Mouse (Mus musculus) limb, embryonic 14.5 days (tissue): Measurements from ENCODE around the gene BC004004. TPM values are rescaled to one million over a fixed set of nuclear protein-coding genes. Genes with fewer than 3 reads are reported as not detected.

Experiments used
- ATAC-seq: fragments of 200-750 bp; cut with Nextera tagmentation; 2 replicates; pipeline ENCODE4 v1.8.0; 2017; ENCODE audit warnings: low read depth, moderate number of reproducible peaks, moderate TSS enrichment; ENCODE audit not compliant: low FRiP score
- DNase-seq: peaks from one replicate; pipeline ENCODE4 v3.0.0-alpha.2; 2015; ENCODE audit warnings: low spot score
- H3K27ac ChIP-seq: fragments of 300-500 bp; sonication (generic); replicated peaks from 2 replicates; pipeline ENCODE4 v1.5.1; 2014; ENCODE audit warnings: low read depth, mild to moderate bottlenecking, low read length, moderate library complexity, mixed read lengths
- H3K27me3 ChIP-seq: fragments of 300-500 bp; sonication (generic); 2 replicates; pipeline ENCODE4 v1.6.1; 2014; ENCODE audit warnings: low read length, mixed read lengths; ENCODE audit not compliant: control insufficient read depth, insufficient read depth
- H3K36me3 ChIP-seq: fragments of 300-500 bp; sonication (generic); 2 replicates; pipeline ENCODE4 v1.6.1; 2014; ENCODE audit warnings: mild to moderate bottlenecking, low read length, moderate library complexity, mixed read lengths; ENCODE audit not compliant: control insufficient read depth, insufficient read depth
- H3K4me1 ChIP-seq: fragments of 300-500 bp; sonication (generic); 2 replicates; pipeline ENCODE4 v1.6.1; 2014; ENCODE audit warnings: antibody characterized with exemption, low read length, mixed read lengths; ENCODE audit not compliant: control insufficient read depth, insufficient read depth
- H3K4me2 ChIP-seq: fragments of 300-500 bp; sonication (generic); replicated peaks from 2 replicates; pipeline ENCODE4 v1.6.1; 2014; ENCODE audit warnings: low read depth, mild to moderate bottlenecking, low read length, moderate library complexity; ENCODE audit not compliant: severe bottlenecking
- H3K4me3 ChIP-seq: fragments of 300-500 bp; sonication (generic); replicated peaks from 2 replicates; pipeline ENCODE4 v1.5.1; 2014; ENCODE audit warnings: low read length
- H3K9ac ChIP-seq: fragments of 300-500 bp; sonication (generic); 2 replicates; pipeline ENCODE4 v1.6.1; 2014; ENCODE audit warnings: mild to moderate bottlenecking, low read depth, low read length, moderate library complexity; ENCODE audit not compliant: severe bottlenecking
- H3K9me3 ChIP-seq: fragments of 300-500 bp; sonication (generic); 2 replicates; pipeline ENCODE4 v1.6.1; 2016; ENCODE audit warnings: low read length; ENCODE audit not compliant: control insufficient read depth
- POLR2A ChIP-seq: fragments of 200-500 bp; IDR thresholded peaks from 2 replicates; pipeline ENCODE4 v1.8.0; 2012; ENCODE audit warnings: inconsistent platforms, mild to moderate bottlenecking, moderate library complexity, borderline replicate concordance; ENCODE audit not compliant: insufficient read depth, insufficient read length; ENCODE audit errors: extremely low read depth
- WGBS: fragments of 180-500 bp; shearing (Covaris S2); extraction: QIAGEN DNeasy Blood & Tissue Kit; methylation state at CpG from one replicate; pipeline ENCODE4 v1.1.7; 2014; 5-methylcytosine and 5-hydroxymethylcytosine counted together
- polyA plus RNA-seq, 2 experiments: library from polyadenylated mRNA; depleted of rRNA in 1 of 2; stranded (reverse) in 1 of 2; unstranded in 1 of 2; fragments of >200 nt; fragmentation: Nextera tagmentation in 1 of 2; extraction: Ambion mirVana in 1 of 2; gene quantifications; 2 replicates each; pipeline versions ENCODE4 v1.2.1 to v1.2.3; 2012 to 2014

BC004004 gene
- polyA plus RNA-seq (2012; rRNA removed) (58.7 and 64.6 TPM in 2 replicates), polyA plus RNA-seq (2014; fragmentation: Nextera tagmentation; extraction: Ambion mirVana) (85.3 and 87.6 TPM in 2 replicates)

DNA sequence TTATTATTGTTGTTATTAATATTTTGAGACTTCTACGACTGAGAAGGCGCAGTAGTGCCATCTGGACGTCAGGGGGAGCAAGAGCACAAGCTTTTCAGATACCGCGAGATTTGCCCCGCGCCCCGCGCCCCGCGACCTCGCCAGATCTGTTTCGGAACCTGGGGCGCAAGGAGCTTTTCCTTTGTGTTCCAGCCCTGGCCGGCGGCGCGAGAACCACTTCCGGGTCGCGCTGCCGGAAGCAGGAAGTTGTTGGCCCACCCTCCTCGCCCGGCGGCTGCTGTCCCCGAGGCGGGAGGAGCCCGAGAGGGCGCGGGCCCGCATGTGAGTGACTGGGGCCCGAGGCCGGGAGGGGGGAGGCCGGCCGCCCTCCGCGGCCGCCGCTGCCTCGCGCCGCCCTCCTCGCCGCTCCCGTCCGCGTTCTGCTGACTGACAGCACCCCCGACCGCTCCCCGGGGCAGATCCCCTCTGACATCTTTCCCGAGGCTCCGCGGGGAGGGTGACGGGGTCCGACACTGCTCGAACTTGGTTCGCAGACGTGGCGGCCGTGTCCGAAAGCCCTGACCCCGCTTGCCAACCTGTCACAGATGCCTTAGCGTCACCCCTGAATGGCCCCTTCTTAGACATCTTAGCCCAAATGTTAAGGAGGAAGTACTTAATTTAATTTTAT, at the start of gene BC004004:
BC004004 (plus strand) TSS at position 107 of the 667 bp plus-strand sequence.
- Histone ChIP-seq H3K9ac (peak within 1 kb of the TSS; percentile 95), H3K4me1 (peaks cover 17% of the 10 kb centered on the region), H3K27ac (peak within 1 kb of the TSS; percentile 91), H3K4me2 (peak within 1 kb of the TSS; percentile 71), H3K27me3 (no peaks in the 10 kb centered on the region), H3K9me3 (no peaks in the 10 kb centered on the region), H3K4me3 (peak within 1 kb of the TSS; percentile 88), H3K36me3 (no peaks in the 10 kb centered on the region)
- ATAC-seq (peak; percentile 86), DNase-seq (peak; percentile 95)
- under 1% methylated on average over 49 of the region's 63 CpGs for WGBS
- TF ChIP-seq POLR2A = peak; percentile 89

DNA sequence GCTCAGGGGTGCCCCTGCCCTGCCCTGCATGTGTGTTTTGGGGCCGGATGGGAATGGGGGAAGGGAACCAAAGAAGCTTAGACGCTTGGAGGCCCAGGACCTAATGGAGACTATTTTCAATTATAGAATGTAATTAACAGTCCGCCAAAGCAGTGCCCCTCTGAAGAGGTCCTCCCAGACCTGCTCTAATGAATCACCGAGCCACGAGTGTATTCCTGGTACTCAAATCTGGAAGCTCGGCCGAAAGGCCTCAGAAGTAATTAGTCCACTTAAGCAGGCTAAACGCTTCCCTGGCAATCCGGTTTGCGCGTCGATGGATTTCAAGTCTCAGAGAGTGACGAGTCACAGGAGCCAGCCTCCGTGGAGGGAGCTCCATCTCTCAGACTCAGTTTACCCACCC, 48.0 kb upstream of the BC004004 start:
- Histone ChIP-seq H3K4me1 (no peaks in the 10 kb centered on the region), H3K9me3 (no peaks in the 10 kb centered on the region), H3K27me3 (no peaks in the 10 kb centered on the region), H3K27ac (no peak overlapping the region), H3K9ac (no peak overlapping the region), H3K4me3 (no peak overlapping the region), H3K4me2 (no peak overlapping the region), H3K36me3 (no peaks in the 10 kb centered on the region)
- WGBS = 46% methylated on average over 14 of the region's 14 CpGs
- no peak for TF ChIP-seq POLR2A
- DNase-seq (no peak), ATAC-seq (no peak)

DNA sequence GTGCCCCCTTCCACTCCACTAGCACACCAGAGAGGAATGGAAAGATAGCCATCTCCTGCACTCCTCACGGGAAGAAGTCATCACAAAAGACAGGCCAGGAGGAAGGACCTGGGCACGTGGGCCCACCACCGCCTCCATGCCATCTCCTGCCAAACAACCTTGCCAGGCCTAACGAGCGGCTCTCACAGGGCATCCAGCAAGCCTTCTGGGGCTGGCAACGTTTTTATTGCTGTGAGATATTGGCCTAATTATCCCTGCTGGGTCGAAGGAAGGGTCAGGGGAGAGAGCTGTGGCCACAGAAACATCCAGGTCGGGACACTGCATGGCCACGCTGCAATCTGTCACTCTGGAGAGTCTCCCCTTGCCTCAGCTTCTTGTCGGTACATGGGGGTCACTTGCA, 37.5 kb upstream of the BC004004 start:
- 57% methylated on average over 10 of the region's 10 CpGs for WGBS
- H3K4me1 ChIP-seq = no peaks in the 10 kb centered on the region
- ATAC-seq (no peak), DNase-seq (no peak)
- H3K9me3 ChIP-seq = no peaks in the 10 kb centered on the region
- no peak overlapping the region for H3K4me2 ChIP-seq
- H3K27me3 ChIP-seq = no peaks in the 10 kb centered on the region
- TF ChIP-seq POLR2A = no peak
- H3K27ac ChIP-seq = no peak overlapping the region
- no peak overlapping the region for H3K9ac ChIP-seq
- no peaks in the 10 kb centered on the region for H3K36me3 ChIP-seq
- H3K4me3 ChIP-seq = no peak overlapping the region

DNA sequence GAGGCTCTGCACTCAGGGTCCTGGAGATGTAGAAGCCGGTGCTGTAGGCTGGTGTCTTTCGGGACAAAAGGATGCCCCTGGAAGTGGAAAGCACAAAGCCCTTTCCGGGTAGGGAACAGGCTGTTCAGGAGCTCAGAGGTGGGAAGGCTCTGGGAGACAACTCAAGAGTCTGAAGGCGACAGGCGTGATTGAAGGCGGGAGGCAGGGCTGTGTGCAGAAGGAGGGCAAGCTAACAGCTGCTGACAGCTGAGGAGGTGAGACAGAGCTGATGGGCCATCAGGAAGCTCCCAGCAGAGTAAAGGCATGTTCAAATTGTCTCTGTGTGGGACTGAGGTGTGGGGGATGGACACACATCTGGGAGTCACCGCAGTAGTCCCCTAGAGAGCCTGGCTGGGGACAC, 32.5 kb upstream of the BC004004 start:
- H3K27ac ChIP-seq = no peak overlapping the region
- H3K27me3 ChIP-seq = no peaks in the 10 kb centered on the region; the same call in 1 of the 2 replicates
- H3K9ac ChIP-seq = no peak overlapping the region
- H3K4me2 ChIP-seq = peak overlapping the region; percentile 99; the same call in 1 of the 2 replicates
- TF ChIP-seq POLR2A = no peak
- no peak overlapping the region for H3K4me3 ChIP-seq
- DNase-seq = no peak
- 66% methylated on average over 7 of the region's 7 CpGs for WGBS
- H3K4me1 ChIP-seq = peaks cover 8% of the 10 kb centered on the region; the same call in 1 of the 2 replicates
- no peaks in the 10 kb centered on the region for H3K36me3 ChIP-seq
- H3K9me3 ChIP-seq = no peaks in the 10 kb centered on the region
- no peak for ATAC-seq

DNA sequence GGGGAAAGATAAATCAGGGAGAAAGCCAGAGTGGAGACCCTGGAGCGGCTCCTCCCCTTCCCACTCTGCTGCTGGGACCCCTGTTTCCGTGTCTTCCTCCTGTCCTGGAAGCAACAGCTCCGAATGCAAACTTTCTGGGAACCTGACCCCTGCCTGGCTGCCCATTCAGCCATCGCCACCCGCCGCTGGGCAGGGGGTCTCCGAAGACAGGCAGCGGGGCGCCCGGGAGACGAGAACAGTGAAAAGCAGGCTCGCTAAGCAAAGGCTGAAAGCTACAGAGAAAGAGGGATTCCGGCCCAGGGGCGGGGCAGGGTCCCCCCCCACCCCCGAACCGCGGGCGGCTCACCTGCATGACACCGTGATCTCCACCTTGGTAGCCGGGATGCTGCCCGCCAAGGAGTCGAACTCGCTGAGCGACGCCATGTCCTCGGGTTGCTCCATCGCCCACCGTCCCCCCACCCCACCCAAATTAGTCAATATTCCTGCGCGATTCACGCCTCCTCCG, 31.3 kb upstream of the BC004004 start:
- no peak for DNase-seq
- Histone ChIP-seq H3K27ac (no peak overlapping the region), H3K4me3 (peak overlapping the region; percentile 62), H3K9ac (peak overlapping the region; percentile 66), H3K4me1 (peaks cover 8% of the 10 kb centered on the region; the same call in 1 of the 2 replicates), H3K36me3 (no peaks in the 10 kb centered on the region), H3K9me3 (no peaks in the 10 kb centered on the region), H3K4me2 (peak overlapping the region; percentile 99), H3K27me3 (no peaks in the 10 kb centered on the region; the same call in 1 of the 2 replicates)
- no peak for TF ChIP-seq POLR2A
- no peak; the same call in 1 of the 2 replicates for ATAC-seq
- under 1% methylated on average over 28 of the region's 32 CpGs for WGBS
